Mouse (Mus musculus) left cerebral cortex, adult 9 months (tissue): ENCODE data around the gene Rpl9.

Experiments used
- DNase-seq, 2 experiments: peaks; one replicate each; pipeline ENCODE4 v3.0.0; 2022; ENCODE audit warnings: low spot score in 2 of 2

Rpl9 gene

GRCm38 (mm10) chr5:65374746-65375145, 16.5 kb downstream of the Rpl9 start:
- no peak for DNase-seq

- no peak for DNase-seq
Measured at GRCm38 (mm10) chr5:65371551-65371950, 19.7 kb downstream of the Rpl9 start.

- no peak for DNase-seq
Measured at GRCm38 (mm10) chr5:65367837-65368236, 23.4 kb downstream of the Rpl9 start.

- DNase-seq: no peak
Measured at GRCm38 (mm10) chr5:65357771-65358170, 33.5 kb downstream of the Rpl9 start.

- DNase-seq: no peak
Measured at GRCm38 (mm10) chr5:65356851-65357250, 34.4 kb downstream of the Rpl9 start.

- DNase-seq: no peak
Measured at GRCm38 (mm10) chr5:65354985-65355384, 36.3 kb downstream of the Rpl9 start.

- no peak for DNase-seq
Measured at GRCm38 (mm10) chr5:65354097-65354496, 37.1 kb downstream of the Rpl9 start.

- DNase-seq: no peak
Measured at GRCm38 (mm10) chr5:65350508-65350907, 40.7 kb downstream of the Rpl9 start.

- DNase-seq: no peak
Measured at GRCm38 (mm10) chr5:65348168-65348567, 43.1 kb downstream of the Rpl9 start, which contains the start of gene Klb. Klb (plus strand) TSS chr5:65348314.

- DNase-seq: no peak
Measured at GRCm38 (mm10) chr5:65340167-65340566, 51.1 kb downstream of the Rpl9 start.

- DNase-seq: no peak
Measured at GRCm38 (mm10) chr5:65338394-65338793, 52.9 kb downstream of the Rpl9 start.
